Mouse (Mus musculus): ENCODE data around the gene Son. TPM values are rescaled to one million over a fixed set of nuclear protein-coding genes. Genes with fewer than 3 reads are reported as not detected.
A peak's percentile ranks its signal among the peaks of the same experiment; 100 is the strongest.

The Son gene
- polyA plus RNA-seq, 1 experiment from 2014 or later: 164 TPM

GRCm38 (mm10) chr16:91704603-91705340, 57.5 kb downstream of the Son start:
- 82% methylated on average over 14 of the region's 14 CpGs for WGBS
- Histone ChIP-seq H3K9ac (replicated peaks; ENCODE audit: low read depth, low read length) (no peak overlapping the region), H3K27ac (ENCODE audit: low read depth, low read length) (no peak overlapping the region), H3K27me3 (ENCODE audit: control insufficient read depth, insufficient read depth, low read length) (no peaks in the 10 kb centered on the region), H3K4me1 (ENCODE audit: control insufficient read depth, insufficient read depth, low read length) (no peaks in the 10 kb centered on the region), H3K4me2 (ENCODE audit: low read depth, low read length) (no peak overlapping the region), H3K4me3 (ENCODE audit: low read depth, low read length) (no peak overlapping the region), H3K9me3 (ENCODE audit: control insufficient read depth, low read length) (no peaks in the 10 kb centered on the region), H3K36me3 (ENCODE audit: control insufficient read depth, insufficient read depth, low read length) (peaks cover 19% of the 10 kb centered on the region)
- no peak for ATAC-seq (ENCODE audit: low read depth)

GRCm38 (mm10) chr16:91710241-91710640, 62.9 kb downstream of the Son start:
- no peak overlapping the region for H3K4me2 ChIP-seq (ENCODE audit: low read depth, low read length)
- 92% methylated on average over 7 of the region's 7 CpGs for WGBS
- H3K9me3 ChIP-seq (ENCODE audit: control insufficient read depth, low read length): no peaks in the 10 kb centered on the region

GRCm38 (mm10) chr16:91716927-91717349, 69.6 kb downstream of the Son start:
- Histone ChIP-seq H3K9ac (replicated peaks; ENCODE audit: low read depth, low read length) (no peak overlapping the region), H3K4me1 (ENCODE audit: control insufficient read depth, insufficient read depth, low read length) (no peaks in the 10 kb centered on the region), H3K9me3 (ENCODE audit: control insufficient read depth, low read length) (no peaks in the 10 kb centered on the region), H3K4me2 (ENCODE audit: low read depth, low read length) (no peak overlapping the region), H3K36me3 (ENCODE audit: control insufficient read depth, insufficient read depth, low read length) (peaks cover 10% of the 10 kb centered on the region; the same call in 1 of the 2 replicates), H3K27ac (ENCODE audit: low read depth, low read length) (no peak overlapping the region), H3K4me3 (ENCODE audit: low read depth, low read length) (no peak overlapping the region), H3K27me3 (ENCODE audit: control insufficient read depth, insufficient read depth, low read length) (no peaks in the 10 kb centered on the region)
- no peak for ATAC-seq (ENCODE audit: low read depth)
- 88% methylated on average over 11 of the region's 11 CpGs for WGBS

More at GRCm38 (mm10) chr16:91710241-91710640, 62.9 kb downstream of the Son start:
- Histone ChIP-seq H3K27me3 (ENCODE audit: control insufficient read depth, insufficient read depth, low read length) (no peaks in the 10 kb centered on the region), H3K9ac (replicated peaks; ENCODE audit: low read depth, low read length) (no peak overlapping the region), H3K4me3 (ENCODE audit: low read depth, low read length) (no peak overlapping the region), H3K4me1 (ENCODE audit: control insufficient read depth, insufficient read depth, low read length) (no peaks in the 10 kb centered on the region), H3K36me3 (ENCODE audit: control insufficient read depth, insufficient read depth, low read length) (peaks cover 21% of the 10 kb centered on the region), H3K27ac (ENCODE audit: low read depth, low read length) (no peak overlapping the region)
- ATAC-seq (ENCODE audit: low read depth): no peak

- Histone ChIP-seq H3K9me3 (ENCODE audit: control insufficient read depth, low read length) (no peaks in the 10 kb centered on the region), H3K36me3 (ENCODE audit: control insufficient read depth, insufficient read depth, low read length) (peaks cover 10% of the 10 kb centered on the region; the same call in 1 of the 2 replicates), H3K27me3 (ENCODE audit: control insufficient read depth, insufficient read depth, low read length) (no peaks in the 10 kb centered on the region), H3K4me1 (ENCODE audit: control insufficient read depth, insufficient read depth, low read length) (no peaks in the 10 kb centered on the region), H3K4me2 (ENCODE audit: low read depth, low read length) (no peak overlapping the region), H3K9ac (replicated peaks; ENCODE audit: low read depth, low read length) (no peak overlapping the region), H3K4me3 (ENCODE audit: low read depth, low read length) (no peak overlapping the region), H3K27ac (ENCODE audit: low read depth, low read length) (no peak overlapping the region)
- no peak for ATAC-seq (ENCODE audit: low read depth)
- 91% methylated on average over 4 of the region's 4 CpGs for whole genome bisulfite sequencing
Observed at GRCm38 (mm10) chr16:91717399-91717798, 70.1 kb downstream of the Son start.

DNA sequence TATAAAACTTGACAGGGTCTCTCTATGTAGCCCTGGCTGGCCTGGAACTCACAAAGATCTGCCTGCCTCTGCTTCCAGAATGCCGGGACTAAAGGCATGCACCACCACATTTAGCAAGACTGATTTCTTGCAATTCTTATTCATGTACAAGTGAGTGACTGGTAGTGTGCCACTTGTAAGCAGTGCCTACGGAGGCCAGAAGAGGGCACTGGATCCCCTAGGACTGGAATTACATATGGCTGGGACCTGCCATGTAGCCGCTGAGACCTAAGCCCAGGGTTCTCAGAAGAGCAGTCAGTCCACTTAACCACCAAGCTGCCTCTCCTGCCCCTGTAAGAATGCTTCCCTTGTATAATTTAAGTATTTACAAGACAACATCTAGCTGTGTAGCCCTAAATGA, 76.9 kb downstream of the Son start:
- Histone ChIP-seq H3K27ac (ENCODE audit: low read depth, low read length) (no peak overlapping the region), H3K4me1 (ENCODE audit: control insufficient read depth, insufficient read depth, low read length) (peaks cover 13% of the 10 kb centered on the region), H3K36me3 (ENCODE audit: control insufficient read depth, insufficient read depth, low read length) (peaks cover 5% of the 10 kb centered on the region; the same call in 1 of the 2 replicates), H3K9me3 (ENCODE audit: control insufficient read depth, low read length) (no peaks in the 10 kb centered on the region), H3K27me3 (ENCODE audit: control insufficient read depth, insufficient read depth, low read length) (no peaks in the 10 kb centered on the region), H3K4me2 (ENCODE audit: low read depth, low read length) (no peak overlapping the region), H3K9ac (replicated peaks; ENCODE audit: low read depth, low read length) (no peak overlapping the region), H3K4me3 (ENCODE audit: low read depth, low read length) (no peak overlapping the region)
- ATAC-seq (ENCODE audit: low read depth): no peak
- WGBS: 40% methylated on average over 3 of the region's 3 CpGs

DNA sequence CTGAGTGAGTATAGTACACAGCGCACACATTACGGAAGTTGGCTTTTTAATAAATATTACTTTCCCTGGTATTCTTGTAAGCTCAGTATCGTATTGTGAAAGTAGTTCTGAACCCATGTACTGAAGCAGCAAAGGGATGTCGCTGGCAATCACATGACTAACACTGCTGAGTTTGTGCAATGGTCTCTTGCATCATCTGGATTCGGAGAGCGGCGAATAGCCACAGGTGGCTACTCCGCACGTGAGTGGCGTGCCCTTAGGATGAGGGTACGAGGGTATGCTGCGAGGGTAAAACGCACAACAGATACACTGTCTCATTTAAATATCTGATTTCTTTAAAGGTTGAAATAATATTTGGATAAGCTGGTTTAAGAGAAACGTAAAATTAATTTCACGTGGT, 80.1 kb downstream of the Son start:
- Histone ChIP-seq H3K27ac (ENCODE audit: low read depth, low read length) (no peak overlapping the region), H3K27me3 (ENCODE audit: control insufficient read depth, insufficient read depth, low read length) (no peaks in the 10 kb centered on the region)
- WGBS: 77% methylated on average over 15 of the region's 15 CpGs

GRCm38 (mm10) chr16:91728123-91729065, 81.1 kb downstream of the Son start, which contains the start of gene Cryzl1:
Gene Cryzl1 (minus strand): TSS chr16:91728975.
- peaks cover 29% of the 10 kb centered on the region for H3K4me1 ChIP-seq (ENCODE audit: control insufficient read depth, insufficient read depth, low read length)
- H3K9ac ChIP-seq (replicated peaks; ENCODE audit: low read depth, low read length): peak within 1 kb of the TSS; percentile 96
- peak within 1 kb of the TSS; percentile 86 for H3K4me3 ChIP-seq (ENCODE audit: low read depth, low read length)
- H3K4me2 ChIP-seq (ENCODE audit: low read depth, low read length): peak within 1 kb of the TSS; percentile 73
- peak; percentile 94 for ATAC-seq (ENCODE audit: low read depth)
- H3K36me3 ChIP-seq (ENCODE audit: control insufficient read depth, insufficient read depth, low read length): peaks cover 5% of the 10 kb centered on the region; the same call in 1 of the 2 replicates
- no peaks in the 10 kb centered on the region for H3K9me3 ChIP-seq (ENCODE audit: control insufficient read depth, low read length)
- WGBS: under 1% methylated on average over 46 of the region's 46 CpGs
- peak within 1 kb of the TSS; percentile 97 for H3K27ac ChIP-seq (ENCODE audit: low read depth, low read length)
- H3K27me3 ChIP-seq (ENCODE audit: control insufficient read depth, insufficient read depth, low read length): no peaks in the 10 kb centered on the region

More for the DNA sequence above, 80.1 kb downstream of the Son start:
- peak overlapping the region; percentile 73 for H3K4me2 ChIP-seq (ENCODE audit: low read depth, low read length)
- H3K4me1 ChIP-seq (ENCODE audit: control insufficient read depth, insufficient read depth, low read length): peaks cover 25% of the 10 kb centered on the region
- peak overlapping the region; percentile 64; the same call in 1 of the 2 replicates for H3K9ac ChIP-seq (replicated peaks; ENCODE audit: low read depth, low read length)
- no peak for ATAC-seq (ENCODE audit: low read depth)
- H3K9me3 ChIP-seq (ENCODE audit: control insufficient read depth, low read length): no peaks in the 10 kb centered on the region
- H3K36me3 ChIP-seq (ENCODE audit: control insufficient read depth, insufficient read depth, low read length): peaks cover 5% of the 10 kb centered on the region; the same call in 1 of the 2 replicates
- peak overlapping the region; percentile 86 for H3K4me3 ChIP-seq (ENCODE audit: low read depth, low read length)
